Mouse (Mus musculus): Measurements from ENCODE around the gene Cx3cr1. TPM values are rescaled to one million over a fixed set of nuclear protein-coding genes. Genes with fewer than 3 reads are reported as not detected.

Gene Cx3cr1
- polyA plus RNA-seq, 1 experiment, result 14.4 TPM

DNA sequence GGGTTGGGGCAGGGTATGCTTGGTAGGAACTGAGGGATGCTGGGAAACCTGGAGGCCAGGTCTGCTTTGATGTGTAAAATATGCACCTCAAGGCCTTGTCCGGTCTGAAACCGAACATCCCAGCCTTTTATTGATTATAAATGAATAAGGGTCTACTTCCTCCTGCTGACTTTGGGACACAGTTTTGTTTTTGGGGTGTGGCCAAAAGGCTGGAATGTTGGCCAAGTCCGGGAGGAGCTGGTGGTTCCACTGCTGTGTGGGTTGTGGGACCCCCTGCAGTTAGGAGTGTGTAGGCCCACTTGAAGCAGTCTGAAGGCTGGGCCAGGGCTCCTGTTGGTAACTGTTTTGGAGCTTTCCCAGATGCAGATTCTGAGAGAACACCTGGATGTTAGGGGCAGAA lies 63.7 kb downstream of the Cx3cr1 start:
- Histone ChIP-seq H3K36me3 (ENCODE audit: control insufficient read depth, insufficient read depth, low read length) (no peaks in the 10 kb centered on the region), H3K27ac (ENCODE audit: insufficient read depth, low read length) (no peak overlapping the region), H3K4me1 (ENCODE audit: control insufficient read depth, insufficient read depth, insufficient read length) (peaks cover 8% of the 10 kb centered on the region; the same call in 1 of the 2 replicates), H3K27me3 (ENCODE audit: control insufficient read depth, insufficient read depth, low read length) (no peaks in the 10 kb centered on the region), H3K4me3 (ENCODE audit: extremely low read depth, insufficient read depth, insufficient read length) (no peak overlapping the region)
- DNase-seq (ENCODE audit: low read depth in 1 of 2, low spot score in 2 of 2), result no peak
- 91% methylated on average over 3 of the region's 3 CpGs for WGBS
- TF ChIP-seq CTCF (IDR thresholded peaks at IDR 0.05; ENCODE audit: extremely low read depth, insufficient read depth, insufficient read length, insufficient replicate concordance) (no peak), POLR2A (IDR thresholded peaks at IDR 0.05; ENCODE audit: low read depth, low read length) (no peak)

DNA sequence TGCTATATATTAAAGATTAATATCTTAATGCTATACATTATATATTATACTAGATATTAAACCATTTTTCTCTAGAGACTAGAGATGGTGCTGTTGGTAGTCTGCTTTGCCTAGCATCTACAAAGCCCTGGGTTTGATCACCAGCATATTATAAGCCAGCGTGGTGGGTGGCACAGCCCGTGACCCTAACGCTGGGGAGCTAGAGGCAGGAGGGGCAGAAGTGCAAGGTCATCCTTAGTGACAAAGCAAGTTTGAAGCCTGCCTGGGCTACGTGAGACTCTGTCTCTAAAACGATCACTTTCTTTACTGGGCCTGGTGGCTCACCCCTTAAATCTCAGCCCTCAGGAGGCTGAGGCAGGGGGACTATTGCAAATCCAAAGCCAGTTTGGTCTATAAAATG lies 66.8 kb downstream of the Cx3cr1 start:
- no peaks in the 10 kb centered on the region for H3K36me3 ChIP-seq (ENCODE audit: control insufficient read depth, insufficient read depth, low read length)
- 90% methylated on average over 5 of the region's 5 CpGs for WGBS
- H3K4me1 ChIP-seq (ENCODE audit: control insufficient read depth, insufficient read depth, insufficient read length), result peaks cover 4% of the 10 kb centered on the region; the same call in 1 of the 2 replicates

DNA sequence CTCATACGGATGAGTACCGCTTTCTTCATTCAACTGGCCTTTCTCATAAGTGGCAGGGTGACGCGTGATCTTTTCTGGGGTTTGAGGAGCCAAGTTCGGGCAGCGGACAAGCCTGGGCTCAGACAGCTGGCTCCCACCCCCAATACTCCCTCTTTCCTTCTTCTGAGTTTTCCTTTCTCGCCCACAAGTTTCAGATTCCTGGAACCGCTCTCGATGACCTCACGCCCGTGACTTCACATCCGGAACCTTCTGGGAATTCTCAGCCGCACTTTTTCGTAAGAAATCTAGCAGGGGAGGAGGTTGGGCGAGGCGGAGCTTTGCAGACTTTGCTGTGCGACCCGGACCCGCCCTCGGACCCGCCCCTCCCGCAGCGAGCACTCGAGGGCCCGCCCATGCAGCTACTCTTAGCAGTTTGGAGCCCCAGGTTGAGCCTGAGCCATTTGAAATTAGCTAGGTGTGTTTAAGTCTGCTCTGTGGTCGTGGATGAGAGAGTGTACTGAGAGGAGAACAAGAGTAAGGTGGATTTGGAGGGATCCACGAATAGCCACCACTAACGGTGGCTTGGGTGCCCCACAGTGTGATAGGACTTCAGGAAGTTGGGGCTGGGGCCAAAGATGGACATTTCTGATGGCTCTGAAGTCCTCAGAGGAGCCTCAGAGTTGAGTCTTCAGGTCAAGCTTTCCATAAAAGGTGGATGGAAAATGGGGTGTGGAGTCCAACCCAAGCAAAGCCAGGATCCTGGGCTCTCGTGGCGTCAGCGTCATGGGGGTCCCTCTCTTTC lies 67.5 kb downstream of the Cx3cr1 start:
- Histone ChIP-seq H3K4me1 (ENCODE audit: control insufficient read depth, insufficient read depth, insufficient read length) (peaks cover 4% of the 10 kb centered on the region; the same call in 1 of the 2 replicates), H3K36me3 (ENCODE audit: control insufficient read depth, insufficient read depth, low read length) (no peaks in the 10 kb centered on the region), H3K27ac (ENCODE audit: insufficient read depth, low read length) (no peak overlapping the region), H3K4me3 (ENCODE audit: extremely low read depth, insufficient read depth, insufficient read length) (peak overlapping the region; percentile 42), H3K27me3 (ENCODE audit: control insufficient read depth, insufficient read depth, low read length) (no peaks in the 10 kb centered on the region)
- WGBS, result 11% methylated on average over 31 of the region's 31 CpGs
- TF ChIP-seq POLR2A (IDR thresholded peaks at IDR 0.05; ENCODE audit: low read depth, low read length) (no peak), CTCF (IDR thresholded peaks at IDR 0.05; ENCODE audit: extremely low read depth, insufficient read depth, insufficient read length, insufficient replicate concordance) (no peak)
- DNase-seq (ENCODE audit: low read depth in 1 of 2, low spot score in 2 of 2), result peak; percentile 23 to 71

More for the DNA sequence above, 66.8 kb downstream of the Cx3cr1 start:
- no peak overlapping the region for H3K4me3 ChIP-seq (ENCODE audit: extremely low read depth, insufficient read depth, insufficient read length)
- H3K27me3 ChIP-seq (ENCODE audit: control insufficient read depth, insufficient read depth, low read length), result no peaks in the 10 kb centered on the region
- no peak overlapping the region for H3K27ac ChIP-seq (ENCODE audit: insufficient read depth, low read length)
- DNase-seq (ENCODE audit: low read depth in 1 of 2, low spot score in 2 of 2), result no peak
- TF ChIP-seq POLR2A (IDR thresholded peaks at IDR 0.05; ENCODE audit: low read depth, low read length) (no peak), CTCF (IDR thresholded peaks at IDR 0.05; ENCODE audit: extremely low read depth, insufficient read depth, insufficient read length, insufficient replicate concordance) (no peak)

GRCm38 (mm10) chr9:120000761-120001160 lies 68.9 kb downstream of the Cx3cr1 start:
- no peak for DNase-seq (ENCODE audit: low read depth in 1 of 2, low spot score in 2 of 2)
- Histone ChIP-seq H3K4me1 (ENCODE audit: control insufficient read depth, insufficient read depth, insufficient read length) (peaks cover 4% of the 10 kb centered on the region; the same call in 1 of the 2 replicates), H3K36me3 (ENCODE audit: control insufficient read depth, insufficient read depth, low read length) (no peaks in the 10 kb centered on the region), H3K27me3 (ENCODE audit: control insufficient read depth, insufficient read depth, low read length) (no peaks in the 10 kb centered on the region), H3K27ac (ENCODE audit: insufficient read depth, low read length) (no peak overlapping the region), H3K4me3 (ENCODE audit: extremely low read depth, insufficient read depth, insufficient read length) (no peak overlapping the region)
- TF ChIP-seq CTCF (IDR thresholded peaks at IDR 0.05; ENCODE audit: extremely low read depth, insufficient read depth, insufficient read length, insufficient replicate concordance) (no peak), POLR2A (IDR thresholded peaks at IDR 0.05; ENCODE audit: low read depth, low read length) (no peak)
- WGBS, result 79% methylated on average over 5 of the region's 5 CpGs

GRCm38 (mm10) chr9:119999636-120000035 lies 70.0 kb downstream of the Cx3cr1 start:
- H3K27me3 ChIP-seq (ENCODE audit: control insufficient read depth, insufficient read depth, low read length), result no peaks in the 10 kb centered on the region
- TF ChIP-seq POLR2A (IDR thresholded peaks at IDR 0.05; ENCODE audit: low read depth, low read length) (no peak), CTCF (IDR thresholded peaks at IDR 0.05; ENCODE audit: extremely low read depth, insufficient read depth, insufficient read length, insufficient replicate concordance) (no peak)
- no peak for DNase-seq (ENCODE audit: low read depth in 1 of 2, low spot score in 2 of 2)
- no peak overlapping the region for H3K4me3 ChIP-seq (ENCODE audit: extremely low read depth, insufficient read depth, insufficient read length)
- H3K36me3 ChIP-seq (ENCODE audit: control insufficient read depth, insufficient read depth, low read length), result no peaks in the 10 kb centered on the region
- peaks cover 4% of the 10 kb centered on the region; the same call in 1 of the 2 replicates for H3K4me1 ChIP-seq (ENCODE audit: control insufficient read depth, insufficient read depth, insufficient read length)
- H3K27ac ChIP-seq (ENCODE audit: insufficient read depth, low read length), result no peak overlapping the region
- WGBS, result 92% methylated on average over 6 of the region's 6 CpGs

GRCm38 (mm10) chr9:119998776-119999175 lies 70.9 kb downstream of the Cx3cr1 start:
- DNase-seq (ENCODE audit: low read depth in 1 of 2, low spot score in 2 of 2), result no peak
- Histone ChIP-seq H3K4me3 (ENCODE audit: extremely low read depth, insufficient read depth, insufficient read length) (no peak overlapping the region), H3K27me3 (ENCODE audit: control insufficient read depth, insufficient read depth, low read length) (no peaks in the 10 kb centered on the region), H3K27ac (ENCODE audit: insufficient read depth, low read length) (no peak overlapping the region), H3K4me1 (ENCODE audit: control insufficient read depth, insufficient read depth, insufficient read length) (peaks cover 4% of the 10 kb centered on the region; the same call in 1 of the 2 replicates), H3K36me3 (ENCODE audit: control insufficient read depth, insufficient read depth, low read length) (no peaks in the 10 kb centered on the region)
- WGBS, result 96% methylated on average over 1 of the region's 1 CpGs
- no peak for TF ChIP-seq POLR2A (IDR thresholded peaks at IDR 0.05; ENCODE audit: low read depth, low read length)
- TF ChIP-seq CTCF (IDR thresholded peaks at IDR 0.05; ENCODE audit: extremely low read depth, insufficient read depth, insufficient read length, insufficient replicate concordance), result no peak

- DNase-seq (ENCODE audit: low read depth in 1 of 2, low spot score in 2 of 2), result no peak
- Histone ChIP-seq H3K4me1 (ENCODE audit: control insufficient read depth, insufficient read depth, insufficient read length) (no peaks in the 10 kb centered on the region), H3K4me3 (ENCODE audit: extremely low read depth, insufficient read depth, insufficient read length) (no peak overlapping the region), H3K36me3 (ENCODE audit: control insufficient read depth, insufficient read depth, low read length) (no peaks in the 10 kb centered on the region), H3K27me3 (ENCODE audit: control insufficient read depth, insufficient read depth, low read length) (no peaks in the 10 kb centered on the region), H3K27ac (ENCODE audit: insufficient read depth, low read length) (no peak overlapping the region)
- no peak for TF ChIP-seq POLR2A (IDR thresholded peaks at IDR 0.05; ENCODE audit: low read depth, low read length)
- TF ChIP-seq CTCF (IDR thresholded peaks at IDR 0.05; ENCODE audit: extremely low read depth, insufficient read depth, insufficient read length, insufficient replicate concordance), result no peak
- WGBS, result 70% methylated on average over 4 of the region's 4 CpGs
Measured at GRCm38 (mm10) chr9:119996080-119996479, 73.6 kb downstream of the Cx3cr1 start.

Data from spleen, adult 2 months (tissue).